Mouse (Mus musculus) C2C12 (cell line): Measurements from ENCODE around the gene 1700010B08Rik. TPM values are rescaled to one million over a fixed set of nuclear protein-coding genes. Genes with fewer than 3 reads are reported as not detected.

ENCODE experiments used
- H3K27me3 ChIP-seq: one replicate; pipeline ENCODE4 v1.6.1; 2011; ENCODE audit not compliant: control insufficient read depth, insufficient read depth, insufficient read length
- H3K36me3 ChIP-seq: one replicate; pipeline ENCODE4 v1.6.1; 2011; ENCODE audit not compliant: control insufficient read depth, insufficient read depth
- H3K4me3 ChIP-seq: one replicate; pipeline ENCODE4 v1.5.1; 2011; ENCODE audit warnings: mild to moderate bottlenecking, control low read depth; ENCODE audit not compliant: poor library complexity, insufficient read depth, severe bottlenecking
- H3K79me2 ChIP-seq: one replicate; pipeline ENCODE4 v1.6.1; 2011; ENCODE audit not compliant: control insufficient read depth, insufficient read depth
- H3K79me3 ChIP-seq: one replicate; pipeline ENCODE4 v1.6.1; 2011; ENCODE audit warnings: low read depth, control low read depth
- H3ac ChIP-seq: one replicate; pipeline ENCODE3; 2011; ENCODE audit warnings: low read depth; ENCODE audit not compliant: control insufficient read depth, insufficient read length
- CEBPB ChIP-seq: IDR thresholded peaks from one replicate; pipeline ENCODE4 v1.6.1; 2011; ENCODE audit warnings: low read depth, mild to moderate bottlenecking, control low read depth, moderate library complexity
- CTCF ChIP-seq: IDR thresholded peaks from one replicate; pipeline ENCODE4 v1.5.1; 2011; ENCODE audit not compliant: control insufficient read depth, insufficient read depth, insufficient read length
- FOSL1 ChIP-seq: IDR thresholded peaks from one replicate; pipeline ENCODE4 v1.8.0; 2011; ENCODE audit warnings: mild to moderate bottlenecking, low read length; ENCODE audit not compliant: poor library complexity, insufficient read depth, severe bottlenecking
- MAX ChIP-seq: IDR thresholded peaks from one replicate; pipeline ENCODE4 v1.6.1; 2011; ENCODE audit warnings: mild to moderate bottlenecking, control low read depth
- MYOD1 ChIP-seq: IDR thresholded peaks from one replicate; pipeline ENCODE4 v1.6.1; 2011; ENCODE audit warnings: low read depth; ENCODE audit not compliant: control insufficient read depth, insufficient read length
- MYOG ChIP-seq: IDR thresholded peaks from one replicate; pipeline ENCODE4 v1.6.1; 2011; ENCODE audit not compliant: control insufficient read depth, insufficient read length; ENCODE audit errors: extremely low read depth
- USF1 ChIP-seq: IDR thresholded peaks from one replicate; pipeline ENCODE4 v1.6.1; 2011; ENCODE audit warnings: low read depth, mild to moderate bottlenecking, control low read depth, moderate library complexity
- polyA plus RNA-seq: library from polyadenylated mRNA; unstranded; fragments of >200 nt; fragmentation: generic; extraction: Trizol; gene quantifications from one replicate; pipeline ENCODE4 v1.2.1, GENCODE M21; 2012; ENCODE audit warnings: missing spikeins

The 1700010B08Rik gene
- polyA plus RNA-seq, 1 experiment, result not detected

GRCm38 (mm10) chr2:173682773-173683172, 36.4 kb upstream of the 1700010B08Rik start:
- peaks cover 38% of the 10 kb centered on the region for H3K79me3 ChIP-seq
- no peaks in the 10 kb centered on the region for H3K27me3 ChIP-seq
- H3ac ChIP-seq, result no peak overlapping the region
- peaks cover 18% of the 10 kb centered on the region for H3K36me3 ChIP-seq
- peaks cover 89% of the 10 kb centered on the region for H3K79me2 ChIP-seq
- no peak for TF ChIP-seq MAX
- no peak for TF ChIP-seq USF1
- TF ChIP-seq MYOG, result no peak
- no peak for TF ChIP-seq CTCF
- TF ChIP-seq FOSL1, result no peak
- no peak for TF ChIP-seq CEBPB
- no peak for TF ChIP-seq MYOD1
- no peak overlapping the region for H3K4me3 ChIP-seq

GRCm38 (mm10) chr2:173685781-173686361, 33.3 kb upstream of the 1700010B08Rik start:
- H3ac ChIP-seq, result no peak overlapping the region
- H3K4me3 ChIP-seq, result no peak overlapping the region
- H3K79me3 ChIP-seq, result peaks cover 19% of the 10 kb centered on the region
- peaks cover 30% of the 10 kb centered on the region for H3K36me3 ChIP-seq
- H3K27me3 ChIP-seq, result no peaks in the 10 kb centered on the region
- H3K79me2 ChIP-seq, result peaks cover 59% of the 10 kb centered on the region
- TF ChIP-seq MYOD1 (no peak), CTCF (no peak), CEBPB (no peak), FOSL1 (no peak), MAX (no peak), USF1 (no peak), MYOG (no peak)

- Histone ChIP-seq H3K4me3 (no peak overlapping the region), H3K36me3 (peaks cover 35% of the 10 kb centered on the region), H3K79me2 (peaks cover 64% of the 10 kb centered on the region), H3K27me3 (no peaks in the 10 kb centered on the region), H3ac (no peak overlapping the region), H3K79me3 (peaks cover 13% of the 10 kb centered on the region)
- TF ChIP-seq MYOD1, result no peak
- no peak for TF ChIP-seq MAX
- no peak for TF ChIP-seq CTCF
- no peak for TF ChIP-seq CEBPB
- no peak for TF ChIP-seq MYOG
- TF ChIP-seq USF1, result no peak
- TF ChIP-seq FOSL1, result no peak
Observed at GRCm38 (mm10) chr2:173687363-173687762, 31.9 kb upstream of the 1700010B08Rik start.

- H3K4me3 ChIP-seq, result no peak overlapping the region
- H3K79me2 ChIP-seq, result peaks cover 42% of the 10 kb centered on the region
- H3K36me3 ChIP-seq, result peaks cover 30% of the 10 kb centered on the region
- peaks cover 4% of the 10 kb centered on the region for H3K79me3 ChIP-seq
- TF ChIP-seq MYOD1, result no peak
- TF ChIP-seq CEBPB, result no peak
- TF ChIP-seq CTCF, result no peak
- TF ChIP-seq USF1, result no peak
- no peak for TF ChIP-seq MAX
- TF ChIP-seq MYOG, result no peak
- no peak for TF ChIP-seq FOSL1
- H3K27me3 ChIP-seq, result no peaks in the 10 kb centered on the region
- no peak overlapping the region for H3ac ChIP-seq
Observed at GRCm38 (mm10) chr2:173689835-173690234, 29.4 kb upstream of the 1700010B08Rik start.

- Histone ChIP-seq H3ac (no peak overlapping the region), H3K4me3 (no peak overlapping the region), H3K27me3 (no peaks in the 10 kb centered on the region), H3K36me3 (peaks cover 36% of the 10 kb centered on the region), H3K79me2 (peaks cover 22% of the 10 kb centered on the region), H3K79me3 (no peaks in the 10 kb centered on the region)
- TF ChIP-seq USF1, result no peak
Observed at GRCm38 (mm10) chr2:173691748-173692147, 27.5 kb upstream of the 1700010B08Rik start.

GRCm38 (mm10) chr2:173692693-173693092, 26.5 kb upstream of the 1700010B08Rik start:
- H3K4me3 ChIP-seq, result no peak overlapping the region
- H3K27me3 ChIP-seq, result no peaks in the 10 kb centered on the region
- TF ChIP-seq MYOG (no peak), USF1 (no peak), CEBPB (no peak), CTCF (no peak)
- H3K79me2 ChIP-seq, result peaks cover 13% of the 10 kb centered on the region
- no peaks in the 10 kb centered on the region for H3K79me3 ChIP-seq
- H3ac ChIP-seq, result no peak overlapping the region
- peaks cover 45% of the 10 kb centered on the region for H3K36me3 ChIP-seq
